In the genomic region with DNA sequence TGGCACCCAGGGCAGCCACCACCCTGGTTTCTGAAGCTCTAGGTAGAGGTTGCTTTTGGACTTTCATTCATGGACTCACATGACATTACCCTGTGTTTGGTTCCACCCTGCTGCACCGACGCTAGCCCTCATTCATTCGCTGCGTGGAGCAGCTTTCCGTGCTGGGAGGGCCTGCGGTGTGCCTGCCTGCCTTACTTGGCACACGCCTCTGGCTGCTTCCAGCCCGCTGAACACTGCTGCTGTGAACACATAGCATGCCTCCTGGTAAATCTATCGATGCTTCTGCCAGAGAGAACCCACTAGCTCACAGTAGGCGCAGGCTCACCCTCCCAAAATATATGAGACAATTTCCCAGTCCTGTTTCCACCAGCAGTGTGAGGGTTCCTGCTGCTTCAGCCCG, we compare ENCODE assay signal across 9 mouse cellular contexts. TPM values are rescaled to one million over a fixed set of nuclear protein-coding genes. Genes with fewer than 3 reads are reported as not detected.
DNase-seq lines count a peak whose midpoint lies in the region; TF ChIP-seq lines count a peak whose summit lies in the region.
"Had no signal": no experiment of that assay in that cellular context is flagged by ENCODE, and none has a peak within 500 bp of the region (broad histone marks: within the 10 kb centered on the region; RNA-seq: fewer than 3 reads in every experiment).

No protein-coding gene starts in this region.

- no peak overlapping the region for H3K9ac ChIP-seq in heart, adult 2 months (ENCODE audit: low read depth, low read length)

- peak; percentile 43 to 62 for DNase-seq in left cerebral cortex, adult 18-20 months (ENCODE audit: low spot score in 2 of 2)
- no peak for DNase-seq in left cerebral cortex, adult 11 months (ENCODE audit: low spot score)
- DNase-seq in frontal cortex, postnatal 25 days (ENCODE audit: low spot score in 2 of 2) = peak; percentile 40 to 45
- DNase-seq in layer of hippocampus, postnatal 10 days (ENCODE audit: low spot score in 2 of 2) = peak; percentile 56 to 60
- DNase-seq in right cerebral cortex, postnatal 25 days = peak; percentile 76
- no peak for DNase-seq in heart, postnatal 14 days
- DNase-seq in heart, adult 2 months = no peak
- no peak for DNase-seq in urinary bladder, postnatal 4 days (ENCODE audit: low spot score in 2 of 2)

- WGBS in heart, adult 2 months = 41% methylated on average over 11 of the region's 11 CpGs

- H3K4me3 ChIP-seq in heart, adult 2 months = no peak overlapping the region

- TF ChIP-seq EP300 in heart, adult 2 months (IDR thresholded peaks at IDR 0.05; ENCODE audit: insufficient read depth, low read depth, low read length) = no peak

- TF ChIP-seq POLR2A in heart, adult 2 months (IDR thresholded peaks at IDR 0.05; ENCODE audit: insufficient read depth, low read depth, low read length) = no peak

- no peaks in the 10 kb centered on the region for H3K4me1 ChIP-seq in heart, adult 2 months (ENCODE audit: control insufficient read depth, insufficient read depth, low read length)

- no peak overlapping the region for H3K27ac ChIP-seq in heart, adult 2 months

- no peaks in the 10 kb centered on the region for H3K36me3 ChIP-seq in heart, adult 2 months (ENCODE audit: control insufficient read depth, insufficient read depth, low read length)

- H3K27me3 ChIP-seq in heart, adult 2 months (ENCODE audit: control insufficient read depth, insufficient read depth, low read length) = no peaks in the 10 kb centered on the region

- no peaks in the 10 kb centered on the region for H3K79me2 ChIP-seq in heart, adult 2 months (replicated peaks; ENCODE audit: control insufficient read depth, insufficient read depth, low read length)

- TF ChIP-seq CTCF in heart, adult 2 months (IDR thresholded peaks at IDR 0.05) = no peak

- intact Hi-C loops in heart, postnatal 14 days (cut with DNase I) = loop anchor here (10.0 kb wide), 1 partner anchor 230 kb away; no protein-coding TSS in a partner anchor
- intact Hi-C loops in heart, adult 2 months (cut with DNase I) = no loop called here

RNA-seq across cellular contexts. Expression of a gene that starts 25.7 kb away (rescaled TPM):
- 10 to 100 TPM; 45.7 to 45.9 TPM for total RNA-seq in left cerebral cortex, adult 18-20 months (2021)
- total RNA-seq in layer of hippocampus, postnatal 10 days (2021) = 10 to 100 TPM; 44.5 to 52.2 TPM
- 10 to 100 TPM; 18.7 to 19.7 TPM for total RNA-seq in heart, postnatal 14 days (2021)
- 10 to 100 TPM; 16.9 to 18.5 TPM for total RNA-seq in heart, adult 2 months (2021)
- 28.7 and 43.8 TPM in 2 replicates for polyA plus RNA-seq in heart, adult 2 months (2012; rRNA removed)

RNA-seq across cellular contexts. Expression of a gene that starts 26.3 kb away (rescaled TPM):
- total RNA-seq in left cerebral cortex, adult 18-20 months (2021) = 1 to 10 TPM; 4.2 to 5.4 TPM
- 1 to 10 TPM; 1.9 to 3.5 TPM for total RNA-seq in layer of hippocampus, postnatal 10 days (2021)
- total RNA-seq in heart, postnatal 14 days (2021) = under 1 TPM in 1 of 2 experiments, not detected in 1; 0.17 TPM
- total RNA-seq in heart, adult 2 months (2021) = under 1 TPM; 0.29 to 0.34 TPM
- 1.00 and 1.2 TPM in 2 replicates for polyA plus RNA-seq in heart, adult 2 months (2012; rRNA removed)

RNA-seq across cellular contexts. Expression of a gene that starts 29.3 kb away (rescaled TPM):
- not detected for total RNA-seq in left cerebral cortex, adult 18-20 months (2021)
- total RNA-seq in layer of hippocampus, postnatal 10 days (2021) = not detected
- under 1 TPM; 0.50 to 0.51 TPM for total RNA-seq in heart, postnatal 14 days (2021)
- total RNA-seq in heart, adult 2 months (2021) = under 1 TPM; 0.23 to 0.31 TPM
- 0.31 and 0.41 TPM in 2 replicates for polyA plus RNA-seq in heart, adult 2 months (2012; rRNA removed)
- total RNA-seq: layer of hippocampus, postnatal 25 days had no signal

RNA-seq across cellular contexts. Expression of a gene that starts 53.5 kb away (rescaled TPM):
- 1 to 10 TPM; 6.2 to 6.7 TPM for total RNA-seq in left cerebral cortex, adult 18-20 months (2021)
- 1 to 10 TPM; 8.3 to 8.6 TPM for total RNA-seq in layer of hippocampus, postnatal 10 days (2021)
- total RNA-seq in heart, postnatal 14 days (2021) = 1 to 10 TPM; 4.7 to 5.2 TPM
- total RNA-seq in heart, adult 2 months (2021) = 1 to 10 TPM; 4.9 to 5.9 TPM
- 6.7 and 11.5 TPM in 2 replicates for polyA plus RNA-seq in heart, adult 2 months (2012; rRNA removed)

Comparison
In these comparisons a context has a peak if more than half of its experiments do, and no peak if none do; other contexts are left out.
1. DNase-seq: peak in left cerebral cortex, adult 18-20 months (2 of 2), frontal cortex, postnatal 25 days (2 of 2), layer of hippocampus, postnatal 10 days (2 of 2) and right cerebral cortex, postnatal 25 days (single experiment); none in left cerebral cortex, adult 11 months (single experiment), heart, postnatal 14 days (0 of 2), heart, adult 2 months (0 of 2) and urinary bladder, postnatal 4 days (0 of 2).